Mouse (Mus musculus) limb, embryonic 14.5 days (tissue): ENCODE measurements at regions not wholly inside any gene's neighbourhood (a gene's known extent, or its start where the extent isn't known, plus 50 kb on each side); places are given as distances from the start of the nearest gene placed in this dataset.

ENCODE experiments used
- ATAC-seq: fragments of 200-750 bp; cut with Nextera tagmentation; 2 replicates; pipeline ENCODE4 v1.8.0; 2017; ENCODE audit warnings: low read depth, moderate number of reproducible peaks, moderate TSS enrichment; ENCODE audit not compliant: low FRiP score
- DNase-seq: peaks from one replicate; pipeline ENCODE4 v3.0.0-alpha.2; 2015; ENCODE audit warnings: low spot score
- H3K27ac ChIP-seq: fragments of 300-500 bp; sonication (generic); replicated peaks from 2 replicates; pipeline ENCODE4 v1.5.1; 2014; ENCODE audit warnings: low read depth, mild to moderate bottlenecking, low read length, moderate library complexity, mixed read lengths
- H3K27me3 ChIP-seq: fragments of 300-500 bp; sonication (generic); 2 replicates; pipeline ENCODE4 v1.6.1; 2014; ENCODE audit warnings: low read length, mixed read lengths; ENCODE audit not compliant: control insufficient read depth, insufficient read depth
- H3K36me3 ChIP-seq: fragments of 300-500 bp; sonication (generic); 2 replicates; pipeline ENCODE4 v1.6.1; 2014; ENCODE audit warnings: mild to moderate bottlenecking, low read length, moderate library complexity, mixed read lengths; ENCODE audit not compliant: control insufficient read depth, insufficient read depth
- H3K4me1 ChIP-seq: fragments of 300-500 bp; sonication (generic); 2 replicates; pipeline ENCODE4 v1.6.1; 2014; ENCODE audit warnings: antibody characterized with exemption, low read length, mixed read lengths; ENCODE audit not compliant: control insufficient read depth, insufficient read depth
- H3K4me2 ChIP-seq: fragments of 300-500 bp; sonication (generic); replicated peaks from 2 replicates; pipeline ENCODE4 v1.6.1; 2014; ENCODE audit warnings: low read depth, mild to moderate bottlenecking, low read length, moderate library complexity; ENCODE audit not compliant: severe bottlenecking
- H3K4me3 ChIP-seq: fragments of 300-500 bp; sonication (generic); replicated peaks from 2 replicates; pipeline ENCODE4 v1.5.1; 2014; ENCODE audit warnings: low read length
- H3K9ac ChIP-seq: fragments of 300-500 bp; sonication (generic); 2 replicates; pipeline ENCODE4 v1.6.1; 2014; ENCODE audit warnings: mild to moderate bottlenecking, low read depth, low read length, moderate library complexity; ENCODE audit not compliant: severe bottlenecking
- H3K9me3 ChIP-seq: fragments of 300-500 bp; sonication (generic); 2 replicates; pipeline ENCODE4 v1.6.1; 2016; ENCODE audit warnings: low read length; ENCODE audit not compliant: control insufficient read depth
- POLR2A ChIP-seq: fragments of 200-500 bp; IDR thresholded peaks from 2 replicates; pipeline ENCODE4 v1.8.0; 2012; ENCODE audit warnings: inconsistent platforms, mild to moderate bottlenecking, moderate library complexity, borderline replicate concordance; ENCODE audit not compliant: insufficient read depth, insufficient read length; ENCODE audit errors: extremely low read depth
- WGBS: fragments of 180-500 bp; shearing (Covaris S2); extraction: QIAGEN DNeasy Blood & Tissue Kit; methylation state at CpG from one replicate; pipeline ENCODE4 v1.1.7; 2014; 5-methylcytosine and 5-hydroxymethylcytosine counted together

DNA sequence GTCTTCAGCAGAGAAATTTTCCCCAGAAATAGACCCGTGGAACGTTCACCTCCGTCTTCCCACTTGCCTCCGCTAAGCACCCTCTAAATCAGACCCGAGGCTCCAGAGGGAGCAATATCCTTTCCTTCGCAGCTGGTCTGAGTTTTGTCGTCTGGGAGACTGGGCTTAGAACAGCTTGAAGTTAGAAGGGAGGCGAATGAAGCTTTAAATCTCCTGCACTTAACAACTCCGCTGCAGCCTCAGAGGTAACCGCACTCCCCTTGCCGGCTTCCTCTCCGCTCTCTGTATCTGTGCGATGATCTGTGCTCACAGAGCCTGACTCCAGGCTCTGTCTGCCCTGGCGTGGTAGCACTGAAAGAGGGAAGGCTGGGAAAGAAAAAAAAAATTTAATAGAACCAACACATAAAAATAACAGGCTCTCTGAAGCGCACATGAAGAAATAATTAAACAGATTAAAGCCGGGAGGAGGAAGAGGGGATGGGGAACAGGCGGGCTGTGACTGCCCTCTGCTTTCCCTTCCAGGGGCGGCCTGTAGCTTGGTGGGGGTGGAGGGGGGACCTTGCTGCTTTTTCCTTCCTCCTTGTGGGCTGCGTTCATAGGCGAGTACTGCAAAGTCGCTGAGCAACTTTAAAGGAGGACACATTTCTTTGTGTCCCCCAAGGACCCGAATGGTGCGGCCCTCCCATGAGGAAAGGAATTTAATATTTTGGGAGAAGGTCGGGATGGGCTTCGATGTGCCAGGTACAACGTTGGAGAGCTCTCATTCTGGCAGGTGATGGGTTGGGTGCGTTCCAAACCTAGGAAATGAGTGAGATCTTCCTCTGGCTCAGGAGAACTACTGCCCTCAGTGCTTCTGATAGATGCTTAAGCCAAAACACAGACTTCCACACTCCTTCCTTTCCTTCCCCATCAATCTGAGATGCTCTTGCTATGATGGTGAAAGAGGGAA is 529.9 kb upstream of the Adam5 start:
- WGBS, result 4% methylated on average over 26 of the region's 27 CpGs
- H3K9ac ChIP-seq, result peak overlapping the region; percentile 29; the same call in 1 of the 2 replicates
- H3K36me3 ChIP-seq, result no peaks in the 10 kb centered on the region
- peak overlapping the region; percentile 42 for H3K4me2 ChIP-seq
- peak overlapping the region; percentile 1; the same call in 1 of the 2 replicates for H3K4me3 ChIP-seq
- ATAC-seq, result peak; percentile 58
- no peaks in the 10 kb centered on the region for H3K9me3 ChIP-seq
- DNase-seq, result peak; percentile 59
- no peaks in the 10 kb centered on the region; the same call in 1 of the 2 replicates for H3K27me3 ChIP-seq
- H3K4me1 ChIP-seq, result peaks cover 18% of the 10 kb centered on the region
- H3K27ac ChIP-seq, result peak overlapping the region; percentile 35
- TF ChIP-seq POLR2A, result no peak

DNA sequence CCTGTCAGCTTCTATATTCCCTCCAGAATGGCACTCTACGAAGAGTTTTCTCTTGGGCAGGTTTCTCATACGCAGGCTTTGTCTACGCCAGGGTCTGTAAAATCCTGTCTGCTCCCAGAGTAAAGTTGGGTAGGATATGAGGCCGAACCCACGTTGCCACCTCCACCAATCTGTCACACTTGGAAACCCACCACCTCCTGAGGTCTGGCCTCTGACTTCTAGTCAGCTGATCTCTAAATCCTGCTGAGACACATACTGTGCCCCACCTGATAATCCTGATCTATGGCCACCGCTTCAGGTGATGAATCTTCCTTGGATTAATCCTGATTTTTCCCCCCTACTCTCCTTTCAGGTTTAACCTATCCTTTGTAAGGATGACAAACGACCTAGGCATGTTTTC is 529.2 kb upstream of the Adam5 start:
- Histone ChIP-seq H3K36me3 (no peaks in the 10 kb centered on the region), H3K9me3 (no peaks in the 10 kb centered on the region), H3K4me2 (peak overlapping the region; percentile 42; the same call in 1 of the 2 replicates), H3K27me3 (no peaks in the 10 kb centered on the region; the same call in 1 of the 2 replicates), H3K27ac (peak overlapping the region; percentile 35), H3K4me1 (peaks cover 18% of the 10 kb centered on the region), H3K4me3 (0 out of 2 replicates have a peak overlapping the region, but pooled peaks have one; percentile 1), H3K9ac (0 out of 2 replicates have a peak overlapping the region, but pooled peaks have one; percentile 29)
- DNase-seq (no peak), ATAC-seq (no peak)
- no peak for TF ChIP-seq POLR2A
- 40% methylated on average over 7 of the region's 7 CpGs for WGBS

GRCm38 (mm10) chr8:25348003-25348683 is 524.0 kb upstream of the Adam5 start:
- Histone ChIP-seq H3K4me1 (peaks cover 8% of the 10 kb centered on the region), H3K9me3 (no peaks in the 10 kb centered on the region), H3K9ac (no peak overlapping the region), H3K27me3 (no peaks in the 10 kb centered on the region), H3K27ac (no peak overlapping the region), H3K4me3 (no peak overlapping the region), H3K36me3 (no peaks in the 10 kb centered on the region), H3K4me2 (no peak overlapping the region)
- no peak for TF ChIP-seq POLR2A
- no peak for ATAC-seq
- 58% methylated on average over 10 of the region's 10 CpGs for WGBS
- no peak for DNase-seq

DNA sequence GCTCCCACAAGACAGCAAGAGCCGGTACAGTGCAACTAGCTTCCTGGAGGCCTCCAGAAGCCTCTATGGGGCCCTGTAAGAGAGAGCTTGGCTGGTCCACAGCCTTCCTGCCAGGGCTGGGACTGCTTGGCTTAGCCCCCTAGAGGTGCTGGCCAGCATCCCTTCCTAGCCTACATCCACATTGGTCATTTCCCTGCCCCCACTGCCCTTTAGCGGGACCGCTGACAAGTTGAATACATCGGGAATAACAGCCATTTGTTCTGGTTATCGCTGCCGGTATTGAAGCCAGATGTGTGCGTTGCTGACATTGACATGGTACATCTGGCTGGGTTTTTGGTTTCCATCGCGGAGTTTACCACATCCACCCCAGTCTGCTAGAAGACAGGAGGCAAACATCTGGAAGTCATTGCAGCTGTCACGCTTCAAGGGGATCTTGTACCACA is 519.0 kb upstream of the Adam5 start:
- Histone ChIP-seq H3K4me2 (peak overlapping the region; percentile 34), H3K27ac (peak overlapping the region; percentile 63), H3K4me3 (no peak overlapping the region), H3K9ac (no peak overlapping the region), H3K36me3 (no peaks in the 10 kb centered on the region), H3K27me3 (no peaks in the 10 kb centered on the region), H3K9me3 (no peaks in the 10 kb centered on the region), H3K4me1 (peaks cover 11% of the 10 kb centered on the region)
- 13% methylated on average over 10 of the region's 10 CpGs for WGBS
- TF ChIP-seq POLR2A, result no peak
- peak; percentile 93 for DNase-seq
- peak; percentile 91 for ATAC-seq

DNA sequence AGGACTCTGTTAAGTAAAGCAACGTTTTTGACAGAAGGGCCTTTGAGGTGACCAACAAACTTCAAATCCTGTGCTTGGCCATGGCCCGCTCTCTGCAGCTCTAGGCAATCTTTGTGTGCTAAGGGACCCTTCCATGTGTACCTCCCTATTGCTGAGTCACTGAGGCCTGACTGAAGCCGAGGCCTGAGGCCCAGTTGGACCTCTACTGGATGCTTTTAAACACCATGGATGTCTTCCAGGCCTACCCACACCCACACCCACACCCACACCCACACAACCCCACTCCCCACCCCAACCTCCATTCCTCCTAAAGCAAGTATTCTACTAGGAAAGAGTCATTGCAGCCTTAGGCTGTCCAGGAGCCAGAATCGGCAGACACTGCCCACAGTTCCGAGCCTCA is 518.3 kb upstream of the Adam5 start:
- no peaks in the 10 kb centered on the region for H3K9me3 ChIP-seq
- ATAC-seq (no peak), DNase-seq (no peak)
- 76% methylated on average over 5 of the region's 5 CpGs for WGBS
- no peak for TF ChIP-seq POLR2A
- H3K4me2 ChIP-seq, result no peak overlapping the region
- peaks cover 11% of the 10 kb centered on the region for H3K4me1 ChIP-seq
- H3K4me3 ChIP-seq, result no peak overlapping the region
- no peaks in the 10 kb centered on the region for H3K27me3 ChIP-seq
- no peak overlapping the region for H3K9ac ChIP-seq
- H3K36me3 ChIP-seq, result no peaks in the 10 kb centered on the region
- no peak overlapping the region for H3K27ac ChIP-seq
